Mouse (Mus musculus) A20 (cell line): ENCODE measurements at regions not wholly inside any gene's neighbourhood (a gene's known extent, or its start where the extent isn't known, plus 50 kb on each side); places are given as distances from the start of the nearest gene placed in this dataset.
"Not testable (repeated sequence)": the region's sequence is repeated elsewhere in the genome, so short reads cannot be mapped to it uniquely, and the experiment has no call there.

Experiments used
- DNase-seq: peaks from one replicate; pipeline ENCODE4 v3.0.0-alpha.2; 2011; ENCODE audit warnings: low read depth, low spot score

- DNase-seq, result not testable (repeated sequence)
These were observed 516.7 kb upstream of the Gm10131 start for GRCm38 (mm10) chr8:34628221-34628620.

DNA sequence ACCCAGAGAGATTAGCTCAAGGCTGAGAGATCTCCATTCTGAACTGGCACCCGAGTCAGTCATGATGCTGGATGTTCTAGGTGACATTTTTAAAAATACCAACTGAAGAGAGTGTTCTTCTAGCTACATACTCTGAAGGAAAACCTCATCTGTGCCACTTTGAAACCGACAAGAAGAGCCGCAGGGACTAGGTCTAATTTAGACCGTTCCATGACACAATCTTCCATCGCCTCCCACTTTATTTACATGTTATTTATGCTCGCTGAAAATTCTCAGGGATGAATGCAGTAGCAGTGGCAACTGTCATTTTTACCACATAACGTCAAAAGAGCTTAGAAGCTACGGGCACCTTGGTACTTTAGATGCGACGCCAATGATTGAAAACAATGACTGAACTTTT lies 514.1 kb upstream of the Gm10131 start:
- no peak for DNase-seq

DNA sequence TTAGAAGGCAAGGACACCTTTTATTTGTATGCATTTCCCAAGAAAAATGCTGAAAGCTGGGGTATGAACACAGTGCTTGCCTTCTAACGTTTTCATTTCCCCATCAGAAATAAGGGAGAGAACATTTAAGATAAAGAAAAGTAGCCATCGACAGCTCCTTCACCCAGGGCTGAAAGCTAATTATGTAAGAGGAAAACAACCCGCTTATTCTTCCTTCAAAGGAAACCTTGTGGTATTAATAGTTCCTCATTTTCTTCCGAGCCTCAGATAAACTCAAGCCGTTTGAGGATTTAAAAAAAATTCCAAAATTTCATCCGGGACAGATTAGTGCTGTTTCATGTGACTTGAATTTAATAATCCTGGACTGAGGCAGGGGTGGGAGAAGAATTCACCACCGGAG lies 512.2 kb upstream of the Gm10131 start:
- no peak for DNase-seq

DNA sequence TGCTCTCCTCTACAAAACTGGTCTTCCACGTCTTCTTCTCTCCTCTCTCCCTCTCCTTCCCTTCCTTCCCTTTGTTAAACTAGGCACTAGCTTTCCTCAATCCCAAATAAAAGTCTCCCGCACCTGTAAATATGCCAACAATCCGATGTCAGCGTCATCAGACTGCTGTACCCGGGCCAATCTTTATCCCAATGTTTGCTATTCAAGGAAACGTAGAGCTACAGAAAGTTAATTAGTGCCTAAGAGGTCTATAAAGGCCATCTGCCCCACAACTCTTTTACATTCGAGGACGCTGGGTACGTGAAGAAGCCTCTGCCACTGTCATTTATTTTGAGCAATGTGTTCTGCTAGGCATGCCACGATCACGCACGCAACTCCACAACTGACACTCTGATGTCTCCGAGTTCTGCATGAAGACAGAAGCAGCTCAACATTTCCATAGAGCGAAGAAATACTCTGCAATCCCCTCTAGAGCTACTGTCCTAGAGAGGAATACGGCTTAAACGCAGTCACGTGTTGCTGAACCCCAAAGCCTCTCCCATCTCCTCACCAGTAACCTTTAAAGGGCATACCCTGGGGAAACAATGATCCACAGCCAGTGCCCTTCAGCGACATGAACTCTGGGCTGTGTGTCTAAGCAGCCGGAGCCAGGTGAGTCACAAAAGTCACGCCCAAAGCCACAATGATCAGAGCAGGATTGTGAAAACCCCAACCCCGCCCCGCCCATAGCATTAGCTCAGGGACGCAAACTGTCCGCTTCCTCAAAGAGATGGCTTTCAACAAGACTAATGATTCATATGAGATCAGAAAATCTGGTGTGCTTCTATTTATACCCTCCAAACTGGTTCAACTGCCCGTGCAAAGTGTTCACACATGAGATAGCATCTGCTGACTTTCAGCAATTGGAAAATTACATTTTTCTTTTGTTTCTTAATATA lies 510.9 kb upstream of the Gm10131 start:
- peak; percentile 86 for DNase-seq

DNA sequence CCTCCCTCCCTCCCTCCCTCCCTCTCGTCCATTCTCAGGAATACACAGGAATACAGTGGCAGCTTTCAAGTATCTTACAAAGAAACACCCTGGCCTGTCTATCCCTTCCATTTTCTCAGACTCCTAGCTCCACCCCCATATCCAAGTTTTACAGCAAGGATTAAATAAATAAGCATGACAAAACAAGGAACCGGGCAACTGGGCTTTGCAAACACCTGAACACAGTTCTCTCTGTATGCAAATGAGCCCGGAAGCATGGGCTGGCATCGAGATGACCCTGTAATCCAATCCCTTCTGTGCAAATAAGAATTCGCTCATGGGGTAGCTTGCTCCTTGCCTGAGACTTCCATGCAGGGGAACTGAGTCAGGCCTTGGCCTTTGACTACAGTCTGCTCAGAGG lies 506.5 kb upstream of the Gm10131 start:
- no peak for DNase-seq

- DNase-seq, result no peak
These were observed 503.4 kb upstream of the Gm10131 start for GRCm38 (mm10) chr8:34614987-34615386.

DNA sequence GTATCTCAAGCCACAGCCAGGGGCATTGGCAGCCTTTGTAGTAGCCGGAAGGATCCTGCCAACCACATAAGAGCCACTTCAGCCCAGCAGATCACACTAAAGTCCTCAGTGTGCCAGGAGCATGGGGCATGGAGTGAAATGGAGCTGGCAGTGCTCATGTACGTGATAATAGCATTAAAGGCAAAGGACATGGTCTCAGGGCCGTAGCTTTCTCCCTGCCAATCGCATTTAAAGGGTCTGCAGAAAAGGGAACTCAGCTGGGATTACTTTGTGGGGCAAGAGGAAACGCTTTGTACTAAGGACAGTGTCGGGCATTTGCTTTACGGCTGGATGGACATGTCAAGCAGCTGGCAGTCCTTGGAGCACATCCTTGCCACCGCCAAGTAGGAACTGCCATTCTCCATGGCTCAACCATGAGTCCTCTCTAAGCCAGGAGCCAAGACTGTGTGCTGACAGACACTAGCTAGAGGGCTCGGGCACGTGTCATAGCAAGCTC lies 502.5 kb upstream of the Gm10131 start:
- no peak for DNase-seq

DNA sequence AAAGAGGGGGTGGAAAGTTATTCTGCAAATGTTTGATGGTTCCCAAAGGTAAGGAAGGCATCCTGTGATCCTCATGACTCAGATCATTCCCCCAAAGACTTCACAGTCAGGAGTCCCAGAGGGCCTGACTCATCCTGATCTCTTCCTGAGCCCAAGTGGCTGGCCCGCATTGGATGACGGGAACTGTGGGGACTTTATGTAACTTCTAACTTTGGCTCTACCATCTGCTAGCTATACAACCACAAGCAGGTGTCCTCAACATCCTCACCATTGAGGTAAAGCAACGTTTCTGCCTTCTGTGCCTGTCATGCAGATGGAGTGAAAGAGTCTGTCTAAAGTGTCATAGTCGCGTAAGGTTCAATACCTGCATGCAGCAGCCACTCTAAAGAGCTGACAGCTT lies 501.6 kb upstream of the Gm10131 start:
- DNase-seq, result no peak

- DNase-seq, result no peak
These were observed 500.9 kb upstream of the Gm10131 start for GRCm38 (mm10) chr8:34612396-34612795.

DNA sequence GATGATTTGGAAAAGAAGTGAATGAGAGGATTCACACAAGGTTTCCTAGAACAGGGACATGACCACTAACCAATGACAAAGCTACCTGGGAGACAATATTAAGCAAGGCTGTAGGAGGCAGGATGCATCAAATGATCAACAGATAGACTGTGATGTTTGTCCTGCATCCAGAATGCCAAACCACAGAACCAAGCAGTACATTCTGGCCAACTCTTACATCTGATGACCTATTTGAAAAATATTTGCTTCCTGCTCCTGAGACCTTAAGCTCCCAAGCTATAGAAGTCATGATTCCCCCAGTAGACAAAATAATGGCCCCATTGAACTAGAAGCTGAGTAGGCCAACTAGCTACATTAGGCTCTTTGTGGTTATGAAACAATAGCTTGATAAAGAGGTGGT lies 498.6 kb upstream of the Gm10131 start:
- DNase-seq, result no peak

GRCm38 (mm10) chr8:34607426-34607825 lies 495.9 kb upstream of the Gm10131 start:
- DNase-seq, result no peak

GRCm38 (mm10) chr8:34605031-34605430 lies 493.5 kb upstream of the Gm10131 start:
- DNase-seq, result no peak

DNA sequence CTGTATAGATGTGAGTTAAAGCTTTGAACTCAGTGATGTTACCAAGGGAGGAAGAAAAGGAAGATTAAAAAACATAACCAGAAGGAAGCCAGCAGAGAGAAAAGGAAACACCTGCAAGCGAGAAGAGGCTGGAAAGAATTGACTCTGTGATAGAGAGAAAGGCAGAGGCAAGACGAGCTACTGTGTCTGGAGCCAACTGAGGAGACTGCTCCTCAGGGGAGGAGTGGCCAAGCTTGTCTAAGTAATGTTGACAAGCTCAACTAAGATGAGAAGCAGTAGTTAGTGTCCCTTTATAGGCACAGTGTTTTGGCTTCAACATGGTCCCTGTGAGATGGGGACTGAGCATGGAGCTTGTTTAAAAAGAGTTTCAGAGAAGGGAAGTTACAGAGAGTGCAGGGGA lies 493.0 kb upstream of the Gm10131 start:
- no peak for DNase-seq

DNA sequence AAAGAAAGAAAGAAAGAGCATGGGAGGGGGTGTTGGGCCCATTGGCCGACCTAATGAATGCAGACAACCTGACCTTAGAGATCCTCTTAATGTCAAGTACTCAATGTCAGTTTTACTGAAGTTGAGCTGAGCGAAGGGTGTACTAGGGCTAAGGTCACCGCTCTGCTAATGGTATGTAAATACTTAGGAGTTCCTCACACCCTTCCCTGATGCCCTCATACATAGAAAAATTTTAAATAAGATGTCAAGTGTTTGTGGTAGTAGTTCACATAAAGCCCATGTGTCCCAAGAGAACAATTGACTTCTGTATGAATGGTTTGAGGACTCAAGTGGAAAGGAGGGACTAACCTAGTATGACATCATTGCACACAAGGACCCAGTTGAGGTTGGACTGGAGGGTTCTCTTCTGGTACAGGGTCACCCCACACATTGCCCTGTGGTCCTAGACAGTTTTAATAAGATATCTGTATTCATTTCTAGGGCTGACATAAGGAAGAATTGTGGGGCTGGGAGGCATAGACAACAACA lies 490.0 kb upstream of the Gm10131 start:
- DNase-seq, result no peak

GRCm38 (mm10) chr8:34600880-34601279 lies 489.3 kb upstream of the Gm10131 start:
- DNase-seq, result no peak

GRCm38 (mm10) chr8:34596593-34596992 lies 485.1 kb upstream of the Gm10131 start:
- no peak for DNase-seq

DNA sequence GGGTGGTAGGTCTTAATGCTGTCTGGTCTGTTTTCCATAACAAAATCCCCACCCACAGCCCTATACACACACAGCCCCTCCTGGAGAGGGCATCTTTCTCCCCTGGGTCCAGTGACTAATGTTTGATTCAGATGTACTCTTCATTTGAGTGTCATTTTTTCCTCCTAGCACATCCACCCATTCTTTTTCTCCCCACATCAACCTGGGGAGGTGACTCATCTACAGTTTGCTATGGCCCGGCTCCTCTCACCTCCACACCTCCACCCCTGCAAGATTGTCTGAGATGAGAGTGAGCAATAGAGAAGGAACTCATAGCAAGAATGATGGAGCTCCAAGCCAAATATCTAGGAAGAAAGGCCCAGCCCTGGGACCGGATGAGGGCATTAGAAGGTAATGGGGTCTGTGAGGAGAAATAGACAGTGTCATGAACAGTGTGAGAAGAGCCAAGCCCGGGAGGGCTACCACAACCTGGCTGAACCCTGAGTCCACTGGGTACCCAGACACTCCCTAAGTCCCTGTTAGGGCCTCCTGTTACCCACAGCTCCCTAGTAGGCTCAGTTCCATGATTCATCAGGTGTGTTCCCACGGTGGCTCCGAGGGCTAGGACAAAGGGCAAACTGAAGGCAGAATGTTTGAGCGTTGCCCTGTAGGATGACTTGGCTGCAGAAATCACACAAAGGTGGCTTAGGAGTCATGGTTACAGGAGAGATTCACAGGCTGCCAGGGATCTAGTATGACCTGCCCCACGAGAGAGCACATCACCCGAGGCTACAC lies 479.6 kb upstream of the Gm10131 start:
- DNase-seq, result no peak

- DNase-seq, result no peak
These were observed 466.5 kb upstream of the Gm10131 start for GRCm38 (mm10) chr8:34578043-34578442.

DNA sequence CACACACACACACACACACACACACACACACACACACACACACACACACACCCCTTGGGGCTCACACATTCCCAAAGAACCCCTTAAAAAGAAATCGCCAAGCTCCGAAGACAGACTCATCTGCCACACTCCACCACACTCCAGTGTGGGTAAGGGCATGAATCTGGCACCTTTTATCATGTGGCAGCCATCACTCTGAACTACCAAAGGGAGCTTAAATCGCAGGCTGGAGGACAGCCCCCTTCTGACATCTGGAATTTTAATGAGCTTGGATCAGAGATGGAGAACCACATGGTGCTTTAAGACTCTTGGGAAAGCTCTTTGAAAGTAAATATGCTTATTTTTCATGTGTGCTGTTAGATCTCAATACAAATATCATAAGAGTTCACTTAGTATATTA lies 462.5 kb upstream of the Gm10131 start:
- no peak for DNase-seq

DNA sequence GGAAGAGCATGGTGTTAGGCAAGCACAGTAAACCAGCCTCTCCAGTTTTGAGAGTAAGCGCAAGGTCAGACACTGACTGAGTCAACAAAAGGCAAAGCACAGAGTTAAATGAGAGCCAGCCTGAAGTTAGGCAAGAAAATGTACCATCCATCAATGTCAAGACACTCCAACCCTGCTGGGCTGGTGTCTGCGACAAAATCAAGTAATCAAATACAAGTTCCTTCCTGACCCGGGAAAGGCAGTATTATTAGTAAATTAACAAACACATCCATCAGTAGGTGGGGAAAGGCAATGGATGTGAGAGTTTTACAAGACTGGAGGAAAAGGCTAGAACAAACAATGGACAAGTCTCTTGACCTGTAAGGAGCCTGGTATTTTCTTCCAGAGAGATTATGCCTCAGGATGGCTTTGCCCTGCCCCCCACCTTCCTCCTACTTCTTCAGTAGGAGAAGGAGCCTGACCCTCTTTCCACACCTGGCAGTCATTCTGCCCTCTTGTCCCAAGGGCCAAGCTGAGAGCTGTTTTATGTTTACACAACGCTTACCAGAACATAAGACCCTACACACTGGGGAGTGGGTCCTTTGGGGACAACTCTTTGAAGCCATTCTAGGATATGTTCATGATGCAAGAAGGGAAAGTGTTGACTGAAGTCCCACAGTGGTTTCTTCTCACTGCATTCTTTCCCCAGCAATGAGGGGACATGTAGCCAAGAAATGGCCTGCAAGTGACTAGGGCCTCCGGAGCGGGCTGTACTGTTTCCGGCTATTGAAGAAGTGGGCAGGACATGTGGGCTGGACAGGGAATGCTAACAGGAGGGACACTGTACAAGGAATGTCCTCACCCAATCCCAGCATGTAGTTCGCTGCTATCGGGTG lies 461.7 kb upstream of the Gm10131 start:
- DNase-seq, result no peak

GRCm38 (mm10) chr8:34571736-34572135 lies 460.2 kb upstream of the Gm10131 start:
- no peak for DNase-seq
